7 mouse cellular contexts compared by ENCODE assay signal in genomic region chr9:61914203-61914916, GRCm38 (mm10). TPM values are rescaled to one million over a fixed set of nuclear protein-coding genes. Genes with fewer than 3 reads are reported as not detected.
DNase-seq lines count a peak whose midpoint lies in the region; ATAC-seq lines count a peak whose summit lies in the region.

Gene Rplp1 (minus strand): TSS chr9:61914542.

- under 1% methylated on average over 70 of the region's 70 CpGs for WGBS in intestine, embryonic 15.5 days
- WGBS in midbrain, embryonic 10.5 days: under 1% methylated on average over 70 of the region's 70 CpGs

- intact Hi-C loops in gastrocnemius, postnatal 36 days (cut with DNase I): no loop called here
- intact Hi-C loops in left cerebral cortex, postnatal 25 days (cut with DNase I): no loop called here

- no peaks in the 10 kb centered on the region for H3K27me3 ChIP-seq in intestine, embryonic 15.5 days (replicated peaks)
- no peaks in the 10 kb centered on the region for H3K27me3 ChIP-seq in midbrain, embryonic 10.5 days (ENCODE audit: low read depth, poor library complexity, severe bottlenecking)

- H3K9ac ChIP-seq in intestine, embryonic 15.5 days: peak within 1 kb of the TSS; percentile 73

- H3K4me3 ChIP-seq in intestine, embryonic 15.5 days (replicated peaks): peak within 1 kb of the TSS; percentile 83
- peak within 1 kb of the TSS; percentile 87 for H3K4me3 ChIP-seq in midbrain, embryonic 10.5 days

- peaks cover 8% of the 10 kb centered on the region; the same call in 1 of the 2 replicates for H3K4me1 ChIP-seq in intestine, embryonic 15.5 days (replicated peaks)
- H3K4me1 ChIP-seq in midbrain, embryonic 10.5 days: peaks cover 34% of the 10 kb centered on the region

- peak within 1 kb of the TSS; percentile 82 for H3K4me2 ChIP-seq in intestine, embryonic 15.5 days (replicated peaks)

- H3K27ac ChIP-seq in intestine, embryonic 15.5 days: peak within 1 kb of the TSS; percentile 97
- H3K27ac ChIP-seq in midbrain, embryonic 10.5 days (replicated peaks): peak within 1 kb of the TSS; percentile 89

- no peaks in the 10 kb centered on the region for H3K9me3 ChIP-seq in intestine, embryonic 15.5 days
- H3K9me3 ChIP-seq in midbrain, embryonic 10.5 days (replicated peaks): no peaks in the 10 kb centered on the region

- H3K36me3 ChIP-seq in intestine, embryonic 15.5 days: peaks cover 20% of the 10 kb centered on the region; the same call in 1 of the 2 replicates
- peaks cover 66% of the 10 kb centered on the region for H3K36me3 ChIP-seq in midbrain, embryonic 10.5 days

- peak; percentile 97 for DNase-seq in adrenal gland, adult 2 months
- peak; percentile 90 for DNase-seq in embryo, embryonic 11.5 days (ENCODE audit: low read depth, low spot score)
- DNase-seq in gastrocnemius, postnatal 36 days: peak; percentile 94 to 95
- peak; percentile 96 to 98 for DNase-seq in left cerebral cortex, postnatal 25 days (ENCODE audit: low spot score in 2 of 2)
- DNase-seq in midbrain, embryonic 10.5 days (ENCODE audit: low spot score): peak; percentile 96
- peak; percentile 93 for DNase-seq in right cerebral cortex, postnatal 4 days

- ATAC-seq in intestine, embryonic 15.5 days: peak; percentile 96

RNA-seq across cellular contexts. Expression of gene Rplp1, which starts in this region (rescaled TPM):
- total RNA-seq in adrenal gland, adult 2 months (2021): 1,000 to 10,000 TPM; 2,277 to 2,466 TPM
- 10,700 and 12,163 TPM in 2 replicates for polyA plus RNA-seq in adrenal gland, adult 2 months (2012; rRNA removed)
- 1,000 to 10,000 TPM; 1,130 to 1,294 TPM for total RNA-seq in gastrocnemius, postnatal 36 days (2021)
- 1,374 and 1,471 TPM in 2 replicates for polyA plus RNA-seq in intestine, embryonic 15.5 days (2015; fragmentation: Nextera tagmentation; extraction: Ambion mirVana)
- total RNA-seq in left cerebral cortex, postnatal 25 days (2021): 1,000 to 10,000 TPM; 1,342 to 1,349 TPM
- 965 and 1,195 TPM in 2 replicates for polyA plus RNA-seq in midbrain, embryonic 10.5 days (2016; fragmentation: Nextera tagmentation; extraction: Ambion mirVana)

Comparison
In these comparisons a context has a peak if more than half of its experiments do, and no peak if none do; other contexts are left out.
1. Peak in every context shown above with its lines: DNase-seq, ATAC-seq, H3K4me3 ChIP-seq and H3K27ac ChIP-seq.